Mouse (Mus musculus) left cerebral cortex, postnatal 36 days (tissue): Measurements from ENCODE around the gene Olfr1477. TPM values are rescaled to one million over a fixed set of nuclear protein-coding genes. Genes with fewer than 3 reads are reported as not detected.
"Not testable (repeated sequence)": the region's sequence is repeated elsewhere in the genome, so short reads cannot be mapped to it uniquely, and the experiment has no call there.

Experiments
- DNase-seq, 2 experiments: peaks; one replicate each; pipeline ENCODE4 v3.0.0; 2021 to 2022; ENCODE audit warnings: low spot score in 2 of 2, mixed read lengths in 1 of 2
- intact Hi-C: fragments of 180-260 bp; cut with DNase I; formaldehyde crosslinking; loops from one replicate; pipeline ENCODE4 v1.15.1; 2025
- total RNA-seq, 2 experiments: library from RNA; stranded (reverse); gene quantifications; 2 replicates each; pipeline ENCODE4 v1.2.3; 2021

The Olfr1477 gene
- total RNA-seq = not detected

- no peak for DNase-seq
- intact Hi-C loops = loop anchor here (1.0 kb wide), 1 partner anchor 82 kb away; no protein-coding TSS in a partner anchor
Observed at GRCm38 (mm10) chr19:13500246-13500645, at the start of gene Olfr1477. Olfr1477 (plus strand) TSS chr19:13500546.

GRCm38 (mm10) chr19:13455986-13456385 lies 44.4 kb upstream of the Olfr1477 start, which contains the start of gene Olfr1472:
Olfr1472 (minus strand) TSS chr19:13456086.
- intact Hi-C loops = no loop called here
- DNase-seq = no peak

- intact Hi-C loops = not testable (repeated sequence)
Observed at GRCm38 (mm10) chr19:13469265-13469664, 31.1 kb upstream of the Olfr1477 start, which contains the start of gene Olfr1474. Olfr1474 (plus strand) TSS chr19:13469565.

GRCm38 (mm10) chr19:13480096-13480495 lies 20.2 kb upstream of the Olfr1477 start, which contains the start of gene Olfr1475:
Olfr1475 (minus strand) TSS chr19:13480196.
- DNase-seq = no peak
- intact Hi-C loops = no loop called here

More at GRCm38 (mm10) chr19:13469265-13469664, 31.1 kb upstream of the Olfr1477 start, which contains the start of gene Olfr1474:
- not testable (repeated sequence) for DNase-seq

- DNase-seq = no peak
- intact Hi-C loops = no loop called here
Observed at GRCm38 (mm10) chr19:13527613-13528012, 27.3 kb downstream of the Olfr1477 start, which contains the start of gene Olfr1480. Olfr1480 (plus strand) TSS chr19:13527913.

Other genes with a start within 250 kb of the Olfr1477 start
- gene Olfr1465, start 185.0 kb upstream of the Olfr1477 start, total RNA-seq = not detected
- not detected for gene Olfr1466, start 161.7 kb upstream of the Olfr1477 start, total RNA-seq
- not detected for gene Olfr1467, start 138.3 kb upstream of the Olfr1477 start, total RNA-seq
- not detected for gene Olfr1469, start 92.7 kb upstream of the Olfr1477 start, total RNA-seq
- gene Olfr1471, start 57.1 kb upstream of the Olfr1477 start, total RNA-seq = not detected
- gene Olfr1472, start 44.5 kb upstream of the Olfr1477 start, total RNA-seq = not detected
- gene Olfr1474, start 31.0 kb upstream of the Olfr1477 start, total RNA-seq = not detected
- gene Olfr1475, start 20.4 kb upstream of the Olfr1477 start, total RNA-seq = not detected
- not detected for gene Olfr1480, start 27.4 kb downstream of the Olfr1477 start, total RNA-seq
- not detected for gene Olfr1484, start 83.0 kb downstream of the Olfr1477 start, total RNA-seq
- gene Olfr1487, start 116.8 kb downstream of the Olfr1477 start, total RNA-seq = not detected
- not detected for gene Olfr1489, start 131.1 kb downstream of the Olfr1477 start, total RNA-seq
- not detected for gene Olfr1490, start 150.5 kb downstream of the Olfr1477 start, total RNA-seq
- gene Olfr1491, start 196.7 kb downstream of the Olfr1477 start, total RNA-seq = not detected
- not detected for gene Olfr1493-ps1, start 222.7 kb downstream of the Olfr1477 start, total RNA-seq
- not detected for gene Olfr1494, start 239.2 kb downstream of the Olfr1477 start, total RNA-seq